Mouse (Mus musculus) spleen, adult 2 months (tissue): Measurements from ENCODE around the gene Slc2a8. TPM values are rescaled to one million over a fixed set of nuclear protein-coding genes. Genes with fewer than 3 reads are reported as not detected.
A peak's percentile ranks its signal among the peaks of the same experiment; 100 is the strongest.

ENCODE experiments used
- DNase-seq, 2 experiments: peaks; one replicate each; pipeline versions ENCODE4 v3.0.0 to v3.0.0-alpha.2; 2012 to 2021; ENCODE audit warnings: low spot score in 2 of 2, low read depth in 1 of 2
- H3K27ac ChIP-seq: fragments of 200-500 bp; 2 replicates; pipeline ENCODE4 v1.5.1; 2012; ENCODE audit warnings: low read length, inconsistent platforms; ENCODE audit not compliant: insufficient read depth
- H3K27me3 ChIP-seq: fragments of 200-500 bp; 2 replicates; pipeline ENCODE4 v1.6.1; 2012; ENCODE audit warnings: mild to moderate bottlenecking, moderate library complexity, low read length, inconsistent platforms; ENCODE audit not compliant: control insufficient read depth, insufficient read depth
- H3K36me3 ChIP-seq: fragments of 200-500 bp; 2 replicates; pipeline ENCODE4 v1.6.1; 2012; ENCODE audit warnings: mild to moderate bottlenecking, low read length, inconsistent platforms; ENCODE audit not compliant: control insufficient read depth, insufficient read depth
- H3K4me1 ChIP-seq: fragments of 200-500 bp; 2 replicates; pipeline ENCODE4 v1.6.1; 2011; ENCODE audit warnings: inconsistent platforms; ENCODE audit not compliant: control insufficient read depth, insufficient read depth, insufficient read length
- H3K4me3 ChIP-seq: fragments of 200-500 bp; 2 replicates; pipeline ENCODE4 v1.5.1; 2011; ENCODE audit warnings: mild to moderate bottlenecking, inconsistent platforms; ENCODE audit not compliant: insufficient read depth, insufficient read length; ENCODE audit errors: extremely low read depth
- CTCF ChIP-seq: fragments of 200-500 bp; IDR thresholded peaks from 2 replicates; pipeline ENCODE4 v1.5.1; 2011; ENCODE audit warnings: mild to moderate bottlenecking, inconsistent platforms; ENCODE audit not compliant: insufficient read depth, insufficient read length, insufficient replicate concordance; ENCODE audit errors: extremely low read depth
- POLR2A ChIP-seq: fragments of 200-500 bp; IDR thresholded peaks from 2 replicates; pipeline ENCODE4 v1.6.1; 2011; ENCODE audit warnings: low read depth, low read length, inconsistent platforms
- WGBS: fragments of 180-500 bp; shearing (Covaris S2); methylation state at CpG from one replicate; pipeline ENCODE4 v1.1.7; 2018; 5-methylcytosine and 5-hydroxymethylcytosine counted together
- polyA plus RNA-seq: library from polyadenylated mRNA; depleted of rRNA; stranded (reverse); fragments of >200 nt; gene quantifications from 2 replicates; pipeline ENCODE4 v1.2.3, GENCODE M21; 2012

Gene Slc2a8
- polyA plus RNA-seq, 1 experiment, result 24.7 TPM

DNA sequence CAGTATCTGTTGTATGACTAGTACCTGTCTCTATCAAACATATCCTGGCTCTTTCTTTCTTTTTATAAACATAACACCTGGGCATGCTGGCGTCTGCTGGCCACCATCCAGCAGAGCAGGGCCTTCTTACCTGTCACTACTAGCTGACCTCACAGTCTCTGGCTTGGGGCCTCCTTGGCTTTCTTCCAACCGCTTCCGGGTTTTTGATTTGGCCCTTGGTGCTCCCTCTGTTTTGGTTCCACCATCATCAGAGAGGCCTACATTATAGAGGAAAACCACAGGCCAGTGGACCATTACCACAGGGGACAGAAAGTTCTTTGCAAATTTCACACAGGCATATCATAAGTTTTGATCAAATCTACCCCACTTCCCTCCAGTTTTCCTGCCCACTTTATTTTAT, 7.5 kb upstream of the Slc2a8 start:
- TF ChIP-seq POLR2A (no peak), CTCF (no peak)
- Histone ChIP-seq H3K27me3 (no peaks in the 10 kb centered on the region), H3K27ac (no peak overlapping the region), H3K4me1 (no peaks in the 10 kb centered on the region), H3K36me3 (no peaks in the 10 kb centered on the region), H3K4me3 (no peak overlapping the region)
- DNase-seq, result no peak
- 36% methylated on average over 3 of the region's 3 CpGs for WGBS

DNA sequence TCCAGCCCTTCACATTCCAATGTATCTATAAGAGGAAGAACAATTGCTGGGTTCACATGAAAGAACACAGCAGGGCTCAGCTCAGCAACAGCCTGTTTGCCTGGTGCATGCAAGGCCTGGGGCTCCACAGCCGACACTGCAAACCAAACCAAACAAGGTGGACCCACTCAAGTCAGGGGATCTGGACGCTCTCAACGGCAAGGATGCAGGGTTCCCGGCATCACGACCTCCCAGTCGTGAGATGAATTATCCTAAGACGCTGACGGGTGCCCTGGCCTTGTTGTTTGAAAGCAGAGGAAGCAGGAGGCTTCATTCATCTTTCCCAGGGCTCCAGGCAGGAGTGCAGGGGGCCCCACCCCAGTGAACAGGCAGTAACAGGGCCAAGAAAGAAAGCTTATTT, 4.0 kb upstream of the Slc2a8 start:
- H3K4me3 ChIP-seq, result no peak overlapping the region
- H3K4me1 ChIP-seq, result peaks cover 7% of the 10 kb centered on the region
- DNase-seq, result no peak
- 85% methylated on average over 8 of the region's 8 CpGs for WGBS
- no peak overlapping the region for H3K27ac ChIP-seq
- no peaks in the 10 kb centered on the region for H3K27me3 ChIP-seq
- no peaks in the 10 kb centered on the region for H3K36me3 ChIP-seq
- TF ChIP-seq POLR2A, result no peak
- TF ChIP-seq CTCF, result no peak

GRCm38 (mm10) chr2:32983617-32984016, 1.7 kb upstream of the Slc2a8 start:
- no peak overlapping the region for H3K27ac ChIP-seq
- peaks cover 8% of the 10 kb centered on the region for H3K4me1 ChIP-seq
- TF ChIP-seq CTCF, result no peak
- no peak for TF ChIP-seq POLR2A
- WGBS, result 55% methylated on average over 6 of the region's 6 CpGs
- H3K36me3 ChIP-seq, result no peaks in the 10 kb centered on the region
- no peak for DNase-seq
- H3K4me3 ChIP-seq, result no peak overlapping the region
- no peaks in the 10 kb centered on the region for H3K27me3 ChIP-seq

DNA sequence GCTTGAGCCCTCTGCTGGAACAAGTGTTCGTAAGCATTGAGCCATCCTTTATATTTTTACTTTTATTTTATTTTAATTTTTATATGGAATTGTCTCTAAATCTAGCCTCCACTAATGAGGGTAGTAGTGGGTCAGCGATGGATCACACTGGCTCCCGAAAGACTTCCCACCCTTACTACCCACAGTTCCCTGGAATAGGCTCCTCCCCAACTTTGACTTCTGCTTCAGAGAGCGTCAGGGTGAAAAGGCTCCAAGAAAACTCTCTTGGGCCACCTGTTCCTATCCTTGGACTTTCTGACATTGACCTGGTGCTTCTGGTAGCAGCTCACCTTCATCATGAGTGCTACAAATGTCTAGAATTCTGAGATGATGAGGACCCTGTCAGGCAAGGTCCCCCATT, 817 bp upstream of the Slc2a8 start:
- Histone ChIP-seq H3K27ac (no peak overlapping the region), H3K4me3 (no peak overlapping the region; the same call in 1 of the 2 replicates), H3K27me3 (no peaks in the 10 kb centered on the region), H3K36me3 (no peaks in the 10 kb centered on the region), H3K4me1 (peaks cover 8% of the 10 kb centered on the region)
- DNase-seq, result no peak
- TF ChIP-seq POLR2A (no peak), CTCF (no peak)
- WGBS, result 5% methylated on average over 4 of the region's 4 CpGs

GRCm38 (mm10) chr2:32981281-32981680, 602 bp downstream of the Slc2a8 start:
- Histone ChIP-seq H3K36me3 (no peaks in the 10 kb centered on the region), H3K27me3 (no peaks in the 10 kb centered on the region), H3K27ac (no peak overlapping the region), H3K4me1 (peaks cover 8% of the 10 kb centered on the region), H3K4me3 (peak overlapping the region; percentile 83)
- WGBS, result 6% methylated on average over 23 of the region's 23 CpGs
- DNase-seq, result no peak
- TF ChIP-seq CTCF (no peak), POLR2A (no peak)

DNA sequence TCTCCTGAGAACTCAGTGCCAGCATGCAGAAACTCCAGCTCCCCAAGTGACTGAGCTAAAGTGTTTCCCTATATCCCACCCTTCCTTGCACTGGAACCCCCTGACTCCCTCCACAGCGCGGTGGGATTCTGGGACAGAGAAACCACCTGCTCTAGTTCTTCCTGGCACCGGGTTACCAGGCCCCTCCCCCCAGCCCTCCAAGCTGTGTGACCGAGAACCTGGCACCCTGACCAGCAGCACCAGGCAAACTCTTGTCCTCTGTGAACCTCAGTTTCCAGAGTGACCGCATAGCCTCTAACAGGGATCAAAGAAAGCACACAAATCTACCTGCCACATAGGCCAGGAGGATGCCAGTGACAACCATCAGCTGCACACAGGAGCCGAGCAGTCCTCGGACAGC, 2.2 kb downstream of the Slc2a8 start:
- 87% methylated on average over 7 of the region's 7 CpGs for WGBS
- Histone ChIP-seq H3K4me3 (no peak overlapping the region), H3K4me1 (peaks cover 8% of the 10 kb centered on the region), H3K36me3 (no peaks in the 10 kb centered on the region), H3K27me3 (no peaks in the 10 kb centered on the region), H3K27ac (no peak overlapping the region)
- TF ChIP-seq CTCF, result no peak
- no peak for TF ChIP-seq POLR2A
- DNase-seq, result no peak

DNA sequence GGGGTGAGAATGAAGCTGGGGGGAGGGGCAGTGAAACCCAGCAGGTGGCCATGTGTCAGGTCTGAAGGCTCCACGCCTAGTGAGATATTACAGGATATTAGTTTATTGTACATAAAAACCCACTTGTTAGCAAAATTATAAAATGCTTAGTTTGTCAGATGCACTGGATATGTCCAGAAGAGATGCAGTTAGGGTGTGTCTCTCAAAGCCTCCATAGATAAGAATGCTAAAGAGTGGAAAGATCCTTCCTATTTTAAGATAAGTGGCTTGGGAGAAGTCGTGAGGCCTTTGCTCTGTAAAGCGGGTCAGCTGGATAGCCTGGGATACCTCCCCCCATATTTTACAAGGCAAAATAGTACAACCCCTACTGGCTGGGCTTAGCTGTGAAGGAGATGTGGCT, 3.2 kb downstream of the Slc2a8 start:
- Histone ChIP-seq H3K4me1 (peaks cover 8% of the 10 kb centered on the region), H3K36me3 (0 out of 2 replicates have a peak, but pooled peaks cover 1% of the 10 kb centered on the region), H3K27me3 (no peaks in the 10 kb centered on the region), H3K27ac (no peak overlapping the region), H3K4me3 (no peak overlapping the region)
- no peak for TF ChIP-seq CTCF
- no peak for TF ChIP-seq POLR2A
- WGBS, result 76% methylated on average over 3 of the region's 3 CpGs
- DNase-seq, result no peak
